Mouse (Mus musculus) kidney, embryonic 15.5 days (tissue): ENCODE data around the gene Tdrd12. TPM values are rescaled to one million over a fixed set of nuclear protein-coding genes. Genes with fewer than 3 reads are reported as not detected.
A peak's percentile ranks its signal among the peaks of the same experiment; 100 is the strongest.
"Not testable (repeated sequence)": the region's sequence is repeated elsewhere in the genome, so short reads cannot be mapped to it uniquely, and the experiment has no call there.

Source experiments
- ATAC-seq: fragments of 200-750 bp; cut with Nextera tagmentation; replicated peaks from 2 replicates; pipeline ENCODE4 v1.8.0; 2017; ENCODE audit warnings: moderate TSS enrichment; ENCODE audit not compliant: low FRiP score
- H3K27ac ChIP-seq: fragments of 300-500 bp; sonication (generic); 2 replicates; pipeline ENCODE4 v1.5.1; 2015; ENCODE audit warnings: mild to moderate bottlenecking, inconsistent platforms
- H3K27me3 ChIP-seq: fragments of 300-500 bp; sonication (generic); 2 replicates; pipeline ENCODE4 v1.6.1; 2015; ENCODE audit warnings: inconsistent platforms
- H3K36me3 ChIP-seq: fragments of 300-500 bp; sonication (generic); 2 replicates; pipeline ENCODE4 v1.6.1; 2015; ENCODE audit warnings: inconsistent platforms
- H3K4me1 ChIP-seq: fragments of 300-500 bp; sonication (generic); 2 replicates; pipeline ENCODE4 v1.6.1; 2015; ENCODE audit warnings: inconsistent platforms
- H3K4me2 ChIP-seq: fragments of 300-500 bp; sonication (generic); 2 replicates; pipeline ENCODE4 v1.6.1; 2015; ENCODE audit warnings: moderate library complexity, mild to moderate bottlenecking, inconsistent platforms
- H3K4me3 ChIP-seq: fragments of 300-500 bp; sonication (generic); replicated peaks from 2 replicates; pipeline ENCODE4 v1.5.1; 2015; ENCODE audit warnings: mild to moderate bottlenecking, inconsistent platforms
- H3K9ac ChIP-seq: fragments of 300-500 bp; sonication (generic); 2 replicates; pipeline ENCODE4 v1.6.1; 2015; ENCODE audit warnings: mild to moderate bottlenecking, inconsistent platforms
- H3K9me3 ChIP-seq: fragments of 300-500 bp; sonication (generic); replicated peaks from 2 replicates; pipeline ENCODE4 v1.6.1; 2016; ENCODE audit warnings: inconsistent platforms
- WGBS: fragments of 180-500 bp; shearing (Covaris S2); methylation state at CpG from one replicate; pipeline ENCODE4 v1.1.7; 2015; ENCODE audit warnings: mixed read lengths; 5-methylcytosine and 5-hydroxymethylcytosine counted together
- polyA plus RNA-seq: library from polyadenylated mRNA; unstranded; fragments of >200 nt; fragmentation: Nextera tagmentation; extraction: Ambion mirVana; gene quantifications from 2 replicates; pipeline ENCODE4 v1.2.1, GENCODE M21; 2015

Gene Tdrd12
- polyA plus RNA-seq, 1 experiment from 2014 or later, result 0.43 TPM

DNA sequence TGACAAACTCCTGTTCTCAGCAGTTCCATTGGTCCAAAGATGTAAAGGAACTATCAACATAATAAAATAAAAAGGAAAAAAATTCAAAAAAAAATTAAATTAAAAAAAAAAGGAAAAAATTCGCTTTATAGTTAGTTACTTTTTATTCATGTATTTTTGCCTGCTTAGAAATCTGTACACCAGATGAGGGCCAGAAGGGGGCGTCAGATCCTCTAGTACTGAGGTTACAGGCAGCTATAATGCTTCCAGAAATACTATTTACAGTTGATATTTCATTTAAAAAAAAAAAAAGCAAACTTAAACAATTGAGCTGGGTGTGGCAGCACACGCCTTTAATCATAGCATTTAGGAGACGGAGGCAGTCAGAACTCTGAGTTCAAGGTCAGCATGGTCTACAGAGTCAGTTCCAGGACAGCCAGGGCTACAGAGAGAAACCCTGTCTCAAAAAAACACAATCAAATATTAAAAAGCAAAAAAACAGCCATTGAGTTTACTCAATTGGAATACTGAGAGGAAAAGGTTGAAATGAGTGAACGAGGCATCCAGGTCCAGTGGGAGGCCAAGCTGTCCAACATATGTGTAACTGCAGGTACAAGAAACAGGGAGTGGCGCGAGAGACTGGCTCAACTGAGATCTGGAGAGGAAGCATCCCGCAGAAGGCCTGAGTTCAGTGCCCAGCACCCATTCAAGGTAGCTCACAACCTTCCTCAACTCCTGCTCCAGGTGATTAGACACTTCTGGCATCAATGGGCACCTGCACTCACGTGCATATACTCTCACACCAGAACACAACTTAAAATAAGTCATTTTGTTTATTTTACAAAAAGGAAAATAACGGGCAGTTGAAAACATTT is 16.4 kb upstream of the Tdrd12 start:
- Histone ChIP-seq H3K9ac (0 out of 2 replicates have a peak overlapping the region, but pooled peaks have one; percentile 86), H3K9me3 (no peaks in the 10 kb centered on the region), H3K4me3 (peak overlapping the region; percentile 83), H3K4me1 (peaks cover 20% of the 10 kb centered on the region), H3K36me3 (peaks cover 28% of the 10 kb centered on the region), H3K27ac (no peak overlapping the region), H3K4me2 (peak overlapping the region; percentile 98), H3K27me3 (no peaks in the 10 kb centered on the region)
- WGBS, result 71% methylated on average over 10 of the region's 10 CpGs
- ATAC-seq, result no peak

GRCm38 (mm10) chr7:35545881-35546280 is 8.3 kb upstream of the Tdrd12 start:
- no peaks in the 10 kb centered on the region for H3K4me1 ChIP-seq
- H3K9ac ChIP-seq, result no peak overlapping the region
- H3K36me3 ChIP-seq, result peaks cover 45% of the 10 kb centered on the region
- no peak overlapping the region for H3K4me2 ChIP-seq
- H3K4me3 ChIP-seq, result no peak overlapping the region
- no peaks in the 10 kb centered on the region for H3K9me3 ChIP-seq
- no peak for ATAC-seq
- no peaks in the 10 kb centered on the region for H3K27me3 ChIP-seq
- WGBS, result 31% methylated on average over 4 of the region's 4 CpGs
- H3K27ac ChIP-seq, result no peak overlapping the region

- ATAC-seq, result no peak
- no peak overlapping the region for H3K27ac ChIP-seq
- no peak overlapping the region for H3K4me2 ChIP-seq
- no peak overlapping the region for H3K9ac ChIP-seq
- H3K9me3 ChIP-seq, result no peaks in the 10 kb centered on the region
- no peaks in the 10 kb centered on the region for H3K36me3 ChIP-seq
- no peaks in the 10 kb centered on the region for H3K27me3 ChIP-seq
- no peaks in the 10 kb centered on the region for H3K4me1 ChIP-seq
- 64% methylated on average over 12 of the region's 12 CpGs for WGBS
- H3K4me3 ChIP-seq, result no peak overlapping the region
These were observed 1.6 kb downstream of the Tdrd12 start for GRCm38 (mm10) chr7:35535750-35536512.

DNA sequence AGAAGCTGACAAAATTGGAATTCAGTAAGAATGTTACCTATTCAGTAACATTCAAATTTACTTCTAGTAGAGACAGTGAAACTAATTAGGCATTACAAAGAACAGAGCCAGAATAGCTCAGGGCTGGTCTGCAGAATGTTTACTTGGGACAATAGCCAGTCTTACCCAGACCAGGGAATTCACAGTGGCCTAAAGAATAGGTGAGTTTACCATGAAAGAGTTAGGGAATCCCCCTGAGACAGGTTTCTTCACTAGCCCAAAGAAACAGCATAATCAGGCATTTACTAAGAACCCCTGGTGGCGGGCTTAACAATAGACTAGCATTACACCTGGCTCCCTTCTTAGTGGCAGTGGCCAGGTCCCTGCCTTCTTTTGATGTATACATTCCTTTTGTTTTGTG is 7.0 kb downstream of the Tdrd12 start:
- not testable (repeated sequence) for H3K4me1 ChIP-seq, H3K27me3 ChIP-seq, H3K9ac ChIP-seq, H3K27ac ChIP-seq, ATAC-seq, H3K4me3 ChIP-seq, H3K9me3 ChIP-seq, H3K36me3 ChIP-seq, H3K4me2 ChIP-seq
- WGBS, result 72% methylated on average over 1 of the region's 1 CpGs

- no peak overlapping the region for H3K27ac ChIP-seq
- no peaks in the 10 kb centered on the region for H3K4me1 ChIP-seq
- H3K9me3 ChIP-seq, result no peaks in the 10 kb centered on the region
- whole genome bisulfite sequencing, result 75% methylated on average over 3 of the region's 3 CpGs
- no peak overlapping the region for H3K9ac ChIP-seq
- H3K27me3 ChIP-seq, result no peaks in the 10 kb centered on the region
- no peak for ATAC-seq
- H3K36me3 ChIP-seq, result no peaks in the 10 kb centered on the region
- no peak overlapping the region for H3K4me2 ChIP-seq
- no peak overlapping the region for H3K4me3 ChIP-seq
These were observed 7.5 kb downstream of the Tdrd12 start for GRCm38 (mm10) chr7:35530026-35530425.

GRCm38 (mm10) chr7:35526795-35527194 is 10.8 kb downstream of the Tdrd12 start:
- 86% methylated on average over 2 of the region's 2 CpGs for WGBS
- H3K4me2 ChIP-seq, result no peak overlapping the region
- H3K36me3 ChIP-seq, result no peaks in the 10 kb centered on the region
- no peak for ATAC-seq
- no peak overlapping the region for H3K4me3 ChIP-seq
- H3K27me3 ChIP-seq, result no peaks in the 10 kb centered on the region
- H3K9ac ChIP-seq, result no peak overlapping the region
- no peak overlapping the region for H3K27ac ChIP-seq
- H3K9me3 ChIP-seq, result no peaks in the 10 kb centered on the region
- no peaks in the 10 kb centered on the region for H3K4me1 ChIP-seq

GRCm38 (mm10) chr7:35501995-35502394 is 35.5 kb downstream of the Tdrd12 start:
- no peaks in the 10 kb centered on the region for H3K36me3 ChIP-seq
- WGBS, result 24% methylated on average over 4 of the region's 4 CpGs
- ATAC-seq, result 0 out of 2 replicates have a peak, but pooled peaks have one; percentile 52

GRCm38 (mm10) chr7:35497516-35497915 is 40.0 kb downstream of the Tdrd12 start:
- Histone ChIP-seq H3K9ac (no peak overlapping the region), H3K4me1 (no peaks in the 10 kb centered on the region), H3K4me2 (no peak overlapping the region), H3K4me3 (no peak overlapping the region), H3K27me3 (no peaks in the 10 kb centered on the region), H3K36me3 (no peaks in the 10 kb centered on the region), H3K27ac (no peak overlapping the region), H3K9me3 (no peaks in the 10 kb centered on the region)
- 92% methylated on average over 2 of the region's 2 CpGs for WGBS
- no peak for ATAC-seq

More at GRCm38 (mm10) chr7:35501995-35502394, 35.5 kb downstream of the Tdrd12 start:
- Histone ChIP-seq H3K27ac (no peak overlapping the region), H3K4me2 (no peak overlapping the region), H3K9ac (no peak overlapping the region), H3K27me3 (no peaks in the 10 kb centered on the region), H3K4me3 (no peak overlapping the region), H3K9me3 (no peaks in the 10 kb centered on the region), H3K4me1 (no peaks in the 10 kb centered on the region)

DNA sequence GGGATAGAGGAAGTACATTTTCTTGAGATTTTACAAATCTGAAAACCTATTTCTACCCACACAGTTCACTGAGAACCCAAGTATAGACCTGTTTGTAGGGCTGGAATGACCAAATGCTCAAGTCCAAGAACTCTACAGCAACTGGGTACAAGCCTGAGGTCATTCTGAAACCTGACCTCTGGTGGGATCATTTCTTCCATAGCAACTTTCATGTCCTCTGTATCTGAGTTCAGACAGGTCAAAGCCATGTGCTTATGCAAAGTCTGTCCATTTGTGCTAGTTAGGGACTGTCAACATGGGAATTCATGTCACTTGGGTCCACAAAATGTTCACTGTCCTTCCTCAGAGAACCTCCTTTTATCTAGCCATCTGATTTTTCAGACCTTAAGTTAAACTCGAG is 46.5 kb downstream of the Tdrd12 start:
- Histone ChIP-seq H3K4me3 (no peak overlapping the region), H3K9ac (no peak overlapping the region), H3K4me2 (no peak overlapping the region), H3K36me3 (no peaks in the 10 kb centered on the region), H3K27me3 (no peaks in the 10 kb centered on the region), H3K9me3 (no peaks in the 10 kb centered on the region), H3K27ac (no peak overlapping the region), H3K4me1 (no peaks in the 10 kb centered on the region)
- no peak for ATAC-seq
- WGBS, result 90% methylated on average over 1 of the region's 1 CpGs

GRCm38 (mm10) chr7:35490186-35490585 is 47.4 kb downstream of the Tdrd12 start:
- no peak for ATAC-seq
- Histone ChIP-seq H3K9ac (no peak overlapping the region), H3K4me3 (no peak overlapping the region), H3K27ac (no peak overlapping the region), H3K36me3 (no peaks in the 10 kb centered on the region), H3K9me3 (no peaks in the 10 kb centered on the region), H3K27me3 (no peaks in the 10 kb centered on the region), H3K4me1 (no peaks in the 10 kb centered on the region), H3K4me2 (no peak overlapping the region)
- WGBS, result 97% methylated on average over 2 of the region's 2 CpGs

- H3K4me3 ChIP-seq, result no peak overlapping the region
- ATAC-seq, result no peak
- no peak overlapping the region for H3K27ac ChIP-seq
- no peaks in the 10 kb centered on the region for H3K27me3 ChIP-seq
- no peaks in the 10 kb centered on the region for H3K9me3 ChIP-seq
- H3K9ac ChIP-seq, result no peak overlapping the region
- H3K4me2 ChIP-seq, result no peak overlapping the region
- H3K36me3 ChIP-seq, result no peaks in the 10 kb centered on the region
- no peaks in the 10 kb centered on the region for H3K4me1 ChIP-seq
- 84% methylated on average over 8 of the region's 8 CpGs for WGBS
These were observed 51.0 kb downstream of the Tdrd12 start for GRCm38 (mm10) chr7:35486553-35486952.

- H3K4me3 ChIP-seq, result no peak overlapping the region
- no peaks in the 10 kb centered on the region for H3K4me1 ChIP-seq
- 86% methylated on average over 2 of the region's 2 CpGs for WGBS
- no peak for ATAC-seq
- no peak overlapping the region for H3K4me2 ChIP-seq
- H3K27me3 ChIP-seq, result no peaks in the 10 kb centered on the region
- no peaks in the 10 kb centered on the region for H3K36me3 ChIP-seq
- no peak overlapping the region for H3K27ac ChIP-seq
- H3K9me3 ChIP-seq, result no peaks in the 10 kb centered on the region
- no peak overlapping the region for H3K9ac ChIP-seq
These were observed 52.4 kb downstream of the Tdrd12 start for GRCm38 (mm10) chr7:35485126-35485525.
